Mouse (Mus musculus): ENCODE results near the gene Bckdhb.

DNA sequence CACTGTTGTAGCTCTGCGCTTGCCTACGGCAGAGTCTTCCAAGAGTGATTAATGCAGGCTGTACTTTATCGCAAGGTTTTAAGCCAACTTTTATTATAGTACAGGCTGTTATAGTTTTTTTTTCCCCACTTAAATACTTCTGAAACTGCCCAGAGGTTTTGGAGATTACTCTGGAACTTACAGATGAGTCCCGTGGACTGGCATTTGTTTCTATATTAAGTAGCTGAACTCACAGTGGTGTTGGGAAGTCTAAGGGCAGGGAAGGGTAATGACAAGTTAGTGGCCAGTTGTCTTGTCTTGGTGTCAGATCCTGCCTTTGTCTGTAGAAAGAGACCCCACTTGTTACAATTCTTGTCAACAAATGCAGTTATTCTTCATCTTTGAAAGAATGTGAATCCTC lies 158.6 kb downstream of the Bckdhb start:
- TF ChIP-seq CTCF (IDR thresholded peaks at IDR 0.05; ENCODE audit: low read depth, low read length): no peak
- TF ChIP-seq POLR2AphosphoS5 (IDR thresholded peaks at IDR 0.05; ENCODE audit: insufficient replicate concordance, low read depth, low read length): no peak
- TF ChIP-seq GATA1 (IDR thresholded peaks at IDR 0.05; ENCODE audit: borderline replicate concordance, low read length): no peak
- TF ChIP-seq TAL1 (conservative IDR thresholded peaks at IDR 0.05; ENCODE audit: low read depth, low read length): no peak
